Mouse (Mus musculus) liver, embryonic 14.5 days (tissue): ENCODE measurements at regions not wholly inside any gene's neighbourhood (a gene's known extent, or its start where the extent isn't known, plus 50 kb on each side); places are given as distances from the start of the nearest gene placed in this dataset.

Experiments used
- CTCF ChIP-seq: IDR thresholded peaks from 2 replicates; pipeline ENCODE4 v1.5.1; 2016; ENCODE audit warnings: antibody characterized with exemption, low read depth, control low read depth
- EP300 ChIP-seq: IDR thresholded peaks from 2 replicates; pipeline ENCODE4 v1.6.1; 2016; ENCODE audit warnings: antibody characterized with exemption, low read depth

DNA sequence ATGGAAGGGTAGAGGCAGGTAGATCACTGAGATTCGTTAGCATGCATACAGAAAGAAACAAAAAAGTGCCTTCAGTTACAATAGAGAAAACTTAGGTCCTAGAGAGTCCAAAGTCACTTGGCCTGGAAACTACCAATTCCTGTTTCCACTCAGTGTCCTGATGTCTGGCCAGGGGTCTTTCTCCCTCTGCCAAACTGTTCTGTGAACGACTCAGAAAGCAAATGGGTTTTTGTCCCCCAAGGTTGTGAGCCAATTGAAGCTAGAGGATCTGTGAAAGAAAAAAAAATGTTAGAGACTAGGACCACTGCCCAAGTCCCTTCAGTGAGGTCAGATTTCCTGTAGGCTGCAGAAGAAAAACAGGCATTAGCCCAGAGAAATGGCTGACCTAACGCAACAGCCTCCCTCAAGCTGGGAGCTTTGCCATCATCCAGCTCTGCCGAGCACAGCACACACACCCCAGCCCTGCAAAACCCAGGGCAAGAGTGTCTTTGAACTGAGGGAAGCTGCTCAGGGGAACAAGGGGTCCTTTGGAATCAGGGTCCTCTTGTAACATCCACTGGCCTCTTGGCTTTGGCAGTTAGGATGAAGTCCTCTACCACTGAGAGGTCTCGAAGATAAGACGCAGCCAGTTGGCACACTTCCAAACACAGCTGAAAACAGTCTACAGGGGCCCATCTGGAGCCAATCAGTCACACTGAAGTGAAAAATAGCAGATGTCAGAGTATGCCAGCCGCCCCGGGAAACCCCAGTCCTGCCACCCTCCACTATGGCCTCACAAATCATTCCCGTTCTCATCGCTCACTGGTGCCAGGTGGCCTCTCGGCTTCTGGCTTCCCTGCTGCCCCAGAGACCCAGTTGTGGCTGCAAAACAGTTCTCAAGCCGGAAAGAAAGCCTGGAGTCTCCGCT lies 85.0 kb upstream of the Castor2 start:
- TF ChIP-seq CTCF (no peak), EP300 (no peak)
